Mouse (Mus musculus) stomach, embryonic 14.5 days (tissue): ENCODE results near the gene Ctdspl. TPM values are rescaled to one million over a fixed set of nuclear protein-coding genes. Genes with fewer than 3 reads are reported as not detected.
A peak's percentile ranks its signal among the peaks of the same experiment; 100 is the strongest.

Experiments used
- ATAC-seq: fragments of 200-750 bp; cut with Nextera tagmentation; 2 replicates; pipeline ENCODE4 v1.8.0; 2017; ENCODE audit warnings: low read depth, moderate TSS enrichment; ENCODE audit not compliant: insufficient number of reproducible peaks, insufficient read depth, low FRiP score
- H3K27ac ChIP-seq: fragments of 300-500 bp; sonication (generic); 2 replicates; pipeline ENCODE4 v1.5.1; 2014; ENCODE audit warnings: mild to moderate bottlenecking, low read length, moderate library complexity, mixed read lengths
- H3K27me3 ChIP-seq: fragments of 300-500 bp; sonication (generic); 2 replicates; pipeline ENCODE4 v1.6.1; 2014; ENCODE audit warnings: low read length, control low read depth, mixed read lengths; ENCODE audit not compliant: control insufficient read depth, insufficient read depth
- H3K36me3 ChIP-seq: fragments of 300-500 bp; sonication (generic); 2 replicates; pipeline ENCODE4 v1.6.1; 2014; ENCODE audit warnings: mild to moderate bottlenecking, control low read depth, low read length, moderate library complexity, mixed read lengths; ENCODE audit not compliant: control insufficient read depth, insufficient read depth
- H3K4me1 ChIP-seq: fragments of 300-500 bp; sonication (generic); 2 replicates; pipeline ENCODE4 v1.6.1; 2014; ENCODE audit warnings: low read length, control low read depth, mixed read lengths; ENCODE audit not compliant: control insufficient read depth, insufficient read depth
- H3K4me2 ChIP-seq: fragments of 300-500 bp; sonication (generic); replicated peaks from 2 replicates; pipeline ENCODE4 v1.6.1; 2014; ENCODE audit warnings: low read depth, low read length, control low read depth
- H3K4me3 ChIP-seq: fragments of 300-500 bp; sonication (generic); 2 replicates; pipeline ENCODE4 v1.5.1; 2014; ENCODE audit warnings: low read depth, low read length, control low read depth
- H3K9ac ChIP-seq: fragments of 300-500 bp; sonication (generic); replicated peaks from 2 replicates; pipeline ENCODE4 v1.6.1; 2014; ENCODE audit warnings: low read depth, mild to moderate bottlenecking, control low read depth, low read length, moderate library complexity, mixed read lengths
- H3K9me3 ChIP-seq: fragments of 300-500 bp; sonication (generic); 2 replicates; pipeline ENCODE4 v1.6.1; 2016; ENCODE audit warnings: low read depth, low read length, control low read depth; ENCODE audit not compliant: control insufficient read depth
- WGBS: fragments of 180-500 bp; shearing (Covaris S2); extraction: QIAGEN DNeasy Blood & Tissue Kit; methylation state at CpG from one replicate; pipeline ENCODE4 v1.1.7; 2014; 5-methylcytosine and 5-hydroxymethylcytosine counted together
- polyA plus RNA-seq: library from polyadenylated mRNA; unstranded; fragments of >200 nt; fragmentation: Nextera tagmentation; extraction: Ambion mirVana; gene quantifications from 2 replicates; pipeline ENCODE4 v1.2.1, GENCODE M21; 2014

The Ctdspl gene
- polyA plus RNA-seq, 1 experiment from 2014 or later, result 26.7 TPM

GRCm38 (mm10) chr9:119082039-119082438 lies 155.8 kb downstream of the Ctdspl start:
- peak; percentile 36; the same call in 1 of the 2 replicates for ATAC-seq
- H3K9me3 ChIP-seq, result no peaks in the 10 kb centered on the region
- H3K27me3 ChIP-seq, result no peaks in the 10 kb centered on the region
- H3K4me2 ChIP-seq, result no peak overlapping the region
- H3K4me3 ChIP-seq, result no peak overlapping the region
- H3K9ac ChIP-seq, result no peak overlapping the region
- H3K4me1 ChIP-seq, result peaks cover 16% of the 10 kb centered on the region
- peak overlapping the region; percentile 81 for H3K27ac ChIP-seq
- 32% methylated on average over 8 of the region's 8 CpGs for WGBS
- H3K36me3 ChIP-seq, result peaks cover 3% of the 10 kb centered on the region; the same call in 1 of the 2 replicates

- no peak for ATAC-seq
- H3K4me3 ChIP-seq, result no peak overlapping the region
- H3K27ac ChIP-seq, result peak overlapping the region; percentile 81
- peaks cover 22% of the 10 kb centered on the region for H3K4me1 ChIP-seq
- no peaks in the 10 kb centered on the region for H3K27me3 ChIP-seq
- H3K9me3 ChIP-seq, result no peaks in the 10 kb centered on the region
- peaks cover 3% of the 10 kb centered on the region; the same call in 1 of the 2 replicates for H3K36me3 ChIP-seq
- H3K9ac ChIP-seq, result no peak overlapping the region
- WGBS, result 72% methylated on average over 7 of the region's 7 CpGs
- no peak overlapping the region for H3K4me2 ChIP-seq
Measured at GRCm38 (mm10) chr9:119082656-119083430, 156.6 kb downstream of the Ctdspl start.

DNA sequence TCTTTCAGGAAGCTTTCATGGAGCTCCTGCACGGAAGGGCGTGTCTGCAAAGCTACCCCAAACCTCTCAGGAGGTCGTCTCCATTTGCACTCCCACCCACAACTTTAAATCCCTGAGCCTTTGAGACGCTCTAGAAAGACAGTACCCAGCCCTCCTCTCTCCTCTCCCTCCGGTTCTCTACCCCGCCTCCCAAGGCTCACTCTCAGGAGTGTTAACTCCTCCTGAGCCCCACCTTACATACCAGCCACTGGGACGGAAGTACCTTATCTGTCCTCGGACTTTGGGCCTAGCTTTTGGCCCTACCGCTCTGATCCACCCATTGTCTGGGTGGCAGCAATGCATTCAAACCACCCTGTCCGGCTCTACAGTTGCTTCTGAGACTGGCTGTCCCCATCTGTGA lies 157.7 kb downstream of the Ctdspl start:
- H3K9ac ChIP-seq, result no peak overlapping the region
- H3K27me3 ChIP-seq, result no peaks in the 10 kb centered on the region
- no peak overlapping the region for H3K4me3 ChIP-seq
- no peaks in the 10 kb centered on the region for H3K9me3 ChIP-seq
- no peak for ATAC-seq
- peaks cover 3% of the 10 kb centered on the region; the same call in 1 of the 2 replicates for H3K36me3 ChIP-seq
- H3K27ac ChIP-seq, result no peak overlapping the region
- H3K4me2 ChIP-seq, result no peak overlapping the region
- peaks cover 23% of the 10 kb centered on the region for H3K4me1 ChIP-seq
- 65% methylated on average over 10 of the region's 10 CpGs for WGBS

GRCm38 (mm10) chr9:119086451-119086850 lies 160.2 kb downstream of the Ctdspl start:
- Histone ChIP-seq H3K9me3 (no peaks in the 10 kb centered on the region), H3K27ac (no peak overlapping the region), H3K4me2 (no peak overlapping the region), H3K9ac (no peak overlapping the region), H3K27me3 (no peaks in the 10 kb centered on the region), H3K4me3 (no peak overlapping the region), H3K4me1 (peaks cover 23% of the 10 kb centered on the region), H3K36me3 (no peaks in the 10 kb centered on the region)
- ATAC-seq, result no peak
- 22% methylated on average over 1 of the region's 1 CpGs for WGBS

DNA sequence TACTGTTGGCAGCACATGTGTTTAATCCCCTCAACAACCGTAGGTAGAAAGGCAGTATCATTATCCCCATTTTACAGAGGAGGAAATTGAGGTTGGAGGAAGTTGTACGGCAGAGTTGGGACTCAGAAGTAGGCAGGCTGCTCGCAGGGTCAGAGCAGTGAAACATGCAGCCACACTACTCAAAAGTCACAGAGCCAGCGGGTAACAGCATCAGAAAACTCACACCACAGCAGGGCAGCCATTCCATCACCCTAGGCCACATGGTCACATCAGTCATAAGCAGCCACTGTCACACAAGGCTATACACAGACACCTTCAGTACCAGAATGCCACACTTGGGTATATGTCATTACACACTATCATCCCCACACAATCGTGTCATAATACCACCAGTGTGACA lies 161.1 kb downstream of the Ctdspl start:
- Histone ChIP-seq H3K27me3 (no peaks in the 10 kb centered on the region), H3K4me2 (peak overlapping the region; percentile 67), H3K9ac (no peak overlapping the region), H3K4me3 (no peak overlapping the region), H3K4me1 (peaks cover 24% of the 10 kb centered on the region), H3K9me3 (no peaks in the 10 kb centered on the region), H3K36me3 (no peaks in the 10 kb centered on the region), H3K27ac (no peak overlapping the region)
- WGBS, result 73% methylated on average over 5 of the region's 5 CpGs
- ATAC-seq, result no peak

DNA sequence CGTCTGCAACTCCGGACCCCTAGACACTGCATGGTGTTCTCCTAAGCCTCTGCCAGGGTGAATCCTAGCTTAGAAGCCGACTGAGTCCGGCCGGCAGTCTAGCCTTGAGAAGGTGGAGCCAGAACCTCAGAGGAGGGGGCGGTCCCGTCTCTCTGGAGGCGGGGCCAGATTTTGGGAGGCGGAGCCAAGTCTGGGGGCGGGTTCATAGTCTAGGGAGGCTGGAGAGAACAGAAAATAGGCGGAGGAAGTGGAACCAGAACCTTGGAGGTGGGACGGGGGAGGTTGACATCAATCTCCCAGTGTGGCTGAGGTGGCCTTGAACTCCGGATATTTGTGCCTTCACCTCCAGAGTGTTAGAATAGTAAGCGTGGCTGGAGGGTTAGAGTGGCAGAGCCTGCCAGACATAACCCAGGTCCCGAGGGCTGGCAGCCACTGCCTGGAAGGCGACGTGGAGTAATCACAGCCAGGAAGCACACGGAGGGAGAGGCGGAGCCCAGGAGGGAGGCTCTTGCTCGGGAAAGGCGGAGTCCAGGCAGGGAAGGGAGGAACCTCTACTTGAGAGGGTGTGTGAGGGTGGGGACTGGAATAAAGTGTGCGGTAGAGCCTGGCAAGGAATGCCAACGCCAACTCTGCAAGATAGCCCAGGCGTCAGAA lies 162.0 kb downstream of the Ctdspl start:
- peak overlapping the region; percentile 35 for H3K4me3 ChIP-seq
- H3K9ac ChIP-seq, result no peak overlapping the region
- peak overlapping the region; percentile 67 for H3K4me2 ChIP-seq
- peaks cover 22% of the 10 kb centered on the region; the same call in 1 of the 2 replicates for H3K4me1 ChIP-seq
- no peaks in the 10 kb centered on the region for H3K9me3 ChIP-seq
- 1% methylated on average over 24 of the region's 24 CpGs for WGBS
- no peaks in the 10 kb centered on the region for H3K36me3 ChIP-seq
- H3K27me3 ChIP-seq, result no peaks in the 10 kb centered on the region
- ATAC-seq, result peak; percentile 91
- H3K27ac ChIP-seq, result peak overlapping the region; percentile 82

- H3K4me3 ChIP-seq, result no peak overlapping the region
- no peaks in the 10 kb centered on the region for H3K9me3 ChIP-seq
- no peak overlapping the region for H3K9ac ChIP-seq
- no peaks in the 10 kb centered on the region for H3K36me3 ChIP-seq
- H3K27ac ChIP-seq, result no peak overlapping the region
- WGBS, result 62% methylated on average over 7 of the region's 7 CpGs
- H3K4me2 ChIP-seq, result no peak overlapping the region
- H3K27me3 ChIP-seq, result no peaks in the 10 kb centered on the region
- peaks cover 29% of the 10 kb centered on the region; the same call in 1 of the 2 replicates for H3K4me1 ChIP-seq
- ATAC-seq, result no peak
Measured at GRCm38 (mm10) chr9:119089437-119089836, 163.2 kb downstream of the Ctdspl start.

- no peaks in the 10 kb centered on the region for H3K27me3 ChIP-seq
- ATAC-seq, result no peak
- peaks cover 29% of the 10 kb centered on the region; the same call in 1 of the 2 replicates for H3K4me1 ChIP-seq
- H3K36me3 ChIP-seq, result no peaks in the 10 kb centered on the region
- H3K9ac ChIP-seq, result no peak overlapping the region
- H3K9me3 ChIP-seq, result no peaks in the 10 kb centered on the region
- H3K4me2 ChIP-seq, result no peak overlapping the region
- H3K4me3 ChIP-seq, result no peak overlapping the region
- 90% methylated on average over 5 of the region's 5 CpGs for WGBS
- no peak overlapping the region for H3K27ac ChIP-seq
Measured at GRCm38 (mm10) chr9:119090462-119090861, 164.2 kb downstream of the Ctdspl start.
